Mouse (Mus musculus): ENCODE results near the gene Llcfc1. TPM values are rescaled to one million over a fixed set of nuclear protein-coding genes. Genes with fewer than 3 reads are reported as not detected.

The Llcfc1 gene
- total RNA-seq, 2 experiments from 2014 or later: not detected

- DNase-seq (ENCODE audit: low spot score in 2 of 2): no peak
These were observed 18.7 kb downstream of the Llcfc1 start for GRCm38 (mm10) chr6:41702928-41703327.

GRCm38 (mm10) chr6:41704123-41704522 lies 19.9 kb downstream of the Llcfc1 start, which contains the start of gene Kel:
Gene Kel, minus strand, starts transcription at chr6:41704339.
- DNase-seq (ENCODE audit: low spot score in 2 of 2): no peak

- no peak for DNase-seq (ENCODE audit: low spot score in 2 of 2)
These were observed 22.0 kb downstream of the Llcfc1 start for GRCm38 (mm10) chr6:41706275-41706674.

- DNase-seq (ENCODE audit: low spot score in 2 of 2): no peak
These were observed 26.1 kb downstream of the Llcfc1 start for GRCm38 (mm10) chr6:41710281-41710680.

GRCm38 (mm10) chr6:41721430-41721829 lies 37.2 kb downstream of the Llcfc1 start:
- no peak for DNase-seq (ENCODE audit: low spot score in 2 of 2)

- no peak for DNase-seq (ENCODE audit: low spot score in 2 of 2)
These were observed 43.9 kb downstream of the Llcfc1 start for GRCm38 (mm10) chr6:41727989-41728609.

- DNase-seq (ENCODE audit: low spot score in 2 of 2): no peak
These were observed 50.7 kb downstream of the Llcfc1 start for GRCm38 (mm10) chr6:41734719-41735470.

Other genes starting within 250 kb of the Llcfc1 start
- 100 to 1,000 TPM in 1 of 2 experiments, not detected in 1; 329 TPM for gene Gm10334, start 238.3 kb upstream of the Llcfc1 start, total RNA-seq (2021)
- 100 to 1,000 TPM in 1 of 2 experiments, not detected in 1; 571 TPM for gene Prss1, start 225.5 kb upstream of the Llcfc1 start, total RNA-seq (2021)
- gene Prss2, start 162.6 kb upstream of the Llcfc1 start, total RNA-seq (2021): 100 to 1,000 TPM in 1 of 2 experiments, not detected in 1; 892 TPM
- gene Ephb6, start 78.9 kb upstream of the Llcfc1 start, total RNA-seq (2021): 10 to 100 TPM; 27.5 to 28.7 TPM
- gene Trpv6, start 48.0 kb upstream of the Llcfc1 start, total RNA-seq (2021): 1 to 10 TPM in 1 of 2 experiments, not detected in 1; 1.4 TPM
- 1 to 10 TPM in 1 of 2 experiments, not detected in 1; 1.2 TPM for gene Trpv5, start 3.7 kb upstream of the Llcfc1 start, total RNA-seq (2021)
- 10 to 100 TPM in 1 of 2 experiments, 1 to 10 TPM in 1; 6.2 to 14.8 TPM for gene Kel, start 19.9 kb downstream of the Llcfc1 start, total RNA-seq (2021)
- not detected for gene Olfr459, start 90.7 kb downstream of the Llcfc1 start, total RNA-seq (2021)
- gene Pip, start 163.1 kb downstream of the Llcfc1 start, total RNA-seq (2021): not detected
- gene Sval2, start 168.6 kb downstream of the Llcfc1 start, total RNA-seq (2021): not detected

All from adrenal gland, postnatal 4 days (tissue).